Mouse (Mus musculus) megakaryocyte, embryonic 14.5 days (primary cell): ENCODE results near the gene Vangl2.

Experiments used
- FLI1 ChIP-seq: IDR thresholded peaks from 2 replicates; pipeline ENCODE4 v1.6.1; 2012; ENCODE audit warnings: low read length, inconsistent platforms, mixed read lengths
- GATA1 ChIP-seq: IDR thresholded peaks from 3 replicates; pipeline ENCODE4 v1.6.1; 2012; ENCODE audit warnings: mixed read lengths, low read length, inconsistent platforms, borderline replicate concordance

DNA sequence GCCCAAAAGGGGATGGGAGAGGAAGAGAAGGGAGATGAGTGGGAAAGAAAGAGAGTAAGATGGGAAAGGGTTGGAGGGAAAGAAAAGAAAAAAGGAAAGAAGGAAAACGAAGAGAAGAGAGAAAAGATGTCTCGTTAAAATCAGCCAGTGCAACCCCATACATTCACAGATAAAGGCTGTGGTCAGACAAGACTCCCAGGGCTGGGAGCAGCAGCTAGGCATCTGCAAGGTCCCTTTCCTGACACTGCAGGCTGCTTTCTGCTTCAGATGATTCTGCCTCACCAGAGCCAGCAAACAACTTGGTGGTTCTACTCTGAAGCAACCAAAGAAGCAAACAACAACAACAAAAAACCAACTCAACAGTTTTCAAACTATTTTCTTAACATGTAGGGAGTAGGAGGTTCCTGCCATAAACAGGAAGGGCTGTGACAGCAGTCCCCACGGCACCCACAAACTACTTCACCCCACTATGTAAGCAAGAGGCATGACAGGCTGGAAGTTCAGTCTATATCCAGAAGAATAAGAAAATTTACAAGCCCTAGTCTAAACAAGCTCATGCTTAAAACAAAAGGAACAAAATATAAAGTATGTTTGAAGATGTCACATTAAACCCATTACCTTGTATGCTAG lies 44.8 kb downstream of the Vangl2 start:
- TF ChIP-seq GATA1 (no peak), FLI1 (no peak)
